Mouse (Mus musculus) adrenal gland, adult 18-20 months (tissue): ENCODE measurements at regions not wholly inside any gene's neighbourhood (a gene's known extent, or its start where the extent isn't known, plus 50 kb on each side); places are given as distances from the start of the nearest gene placed in this dataset.
A peak's percentile ranks its signal among the peaks of the same experiment; 100 is the strongest.
"Not testable (repeated sequence)": the region's sequence is repeated elsewhere in the genome, so short reads cannot be mapped to it uniquely, and the experiment has no call there.

ENCODE experiments used
- DNase-seq, 2 experiments: peaks; one replicate each; pipeline ENCODE4 v3.0.0; 2021 to 2022; ENCODE audit warnings: low spot score in 2 of 2

DNA sequence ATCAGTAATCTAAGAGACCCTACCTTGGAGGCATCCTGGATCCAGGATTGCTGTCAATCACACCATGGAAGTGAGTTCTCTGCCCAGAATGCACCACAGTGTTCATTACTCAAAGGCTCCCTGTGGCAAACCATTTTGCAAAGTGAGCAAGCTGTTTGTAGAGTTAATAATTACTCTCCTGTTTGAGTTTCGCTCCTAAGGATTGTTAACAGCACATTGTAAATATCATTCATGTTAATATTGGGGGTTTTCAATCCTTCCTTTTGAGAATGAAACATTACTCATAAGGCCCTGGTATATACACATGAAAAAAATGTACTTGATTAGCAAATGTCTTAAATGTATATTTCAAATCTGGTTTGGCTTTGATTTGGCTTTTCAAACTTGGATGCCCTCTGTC, 58.1 kb upstream of the Clstn2 start:
- DNase-seq = no peak

GRCm38 (mm10) chr9:98095064-98095790, 62.2 kb upstream of the Clstn2 start:
- no peak for DNase-seq

- no peak for DNase-seq
Observed at GRCm38 (mm10) chr9:98123390-98123789, 90.4 kb upstream of the Clstn2 start.

GRCm38 (mm10) chr9:98129596-98129995, 96.6 kb upstream of the Clstn2 start:
- DNase-seq = no peak

DNA sequence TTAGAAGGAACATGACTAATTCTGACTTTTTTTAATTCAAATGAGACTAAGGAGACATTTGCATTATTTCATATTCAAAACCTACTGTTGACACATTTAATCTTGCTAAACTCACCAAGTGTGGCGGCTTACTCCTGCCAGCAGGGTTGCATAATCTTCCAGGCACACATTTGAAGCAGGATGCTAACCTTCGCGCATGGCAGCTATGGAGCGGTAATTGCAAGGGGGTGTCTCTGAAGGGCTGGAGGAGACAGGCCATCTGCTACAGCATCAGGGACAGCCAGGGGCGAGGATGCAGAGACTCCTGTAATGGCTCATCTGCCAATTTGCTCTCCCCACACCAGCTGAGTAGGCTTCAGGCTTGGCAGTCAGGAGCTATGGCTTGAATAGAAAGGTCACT, 97.9 kb upstream of the Clstn2 start:
- no peak for DNase-seq

DNA sequence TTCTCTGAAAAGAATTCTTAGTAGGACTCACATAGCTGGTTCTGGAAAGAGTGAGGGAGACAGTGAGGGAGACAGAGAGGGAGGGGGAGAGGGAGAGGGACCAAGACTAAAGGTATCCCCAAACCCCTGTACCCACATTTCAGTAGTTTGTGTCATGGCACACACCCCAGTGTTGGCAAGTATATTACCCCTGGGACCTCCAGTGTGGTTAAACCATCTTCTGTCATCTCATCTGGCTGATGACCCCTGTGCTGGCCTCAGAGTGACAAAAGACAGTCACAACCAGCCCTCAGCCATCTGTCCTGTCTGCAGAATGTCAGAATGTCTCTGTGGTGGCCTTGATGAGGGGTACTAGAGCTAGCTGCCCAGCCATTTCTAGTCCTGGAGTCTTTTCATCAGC, 107.6 kb upstream of the Clstn2 start:
- DNase-seq = no peak

DNA sequence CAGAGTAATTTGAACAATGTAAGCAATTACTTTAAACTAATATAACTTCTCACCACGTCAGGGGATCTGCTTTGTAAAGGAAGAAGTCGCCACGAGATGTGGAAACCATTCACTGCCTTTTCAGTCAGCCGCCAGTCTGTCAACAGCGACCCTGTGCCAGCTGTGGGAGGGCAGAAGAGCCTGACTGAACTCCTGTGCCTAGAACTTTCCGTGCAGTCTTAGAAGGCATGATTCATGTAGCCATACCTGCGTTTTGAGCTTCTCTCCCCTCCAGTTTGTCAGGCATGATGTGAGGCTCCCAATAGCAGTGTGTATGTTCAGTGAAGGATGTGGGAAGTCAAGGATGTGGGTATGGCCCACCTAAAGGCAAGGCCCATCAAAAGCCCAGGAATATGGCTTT, 109.1 kb upstream of the Clstn2 start:
- no peak for DNase-seq

DNA sequence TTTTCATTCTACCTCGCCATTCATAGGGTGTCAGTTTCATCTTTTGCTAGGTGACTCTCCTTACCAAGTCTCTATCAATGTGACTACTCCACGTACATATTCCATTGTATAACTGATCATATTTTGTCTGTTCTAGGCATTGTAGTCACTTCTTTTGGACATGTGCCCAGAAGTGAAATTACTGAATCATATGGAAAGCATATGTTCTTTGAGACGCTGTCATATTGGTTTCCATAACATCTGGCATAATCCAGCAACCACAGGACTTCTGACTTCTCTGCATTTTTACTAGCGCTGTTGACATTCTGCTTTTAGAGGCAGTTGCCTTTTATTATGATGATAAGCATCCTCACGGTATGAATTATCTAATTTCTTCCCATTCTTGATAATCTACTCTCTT, 113.9 kb upstream of the Clstn2 start:
- no peak for DNase-seq

DNA sequence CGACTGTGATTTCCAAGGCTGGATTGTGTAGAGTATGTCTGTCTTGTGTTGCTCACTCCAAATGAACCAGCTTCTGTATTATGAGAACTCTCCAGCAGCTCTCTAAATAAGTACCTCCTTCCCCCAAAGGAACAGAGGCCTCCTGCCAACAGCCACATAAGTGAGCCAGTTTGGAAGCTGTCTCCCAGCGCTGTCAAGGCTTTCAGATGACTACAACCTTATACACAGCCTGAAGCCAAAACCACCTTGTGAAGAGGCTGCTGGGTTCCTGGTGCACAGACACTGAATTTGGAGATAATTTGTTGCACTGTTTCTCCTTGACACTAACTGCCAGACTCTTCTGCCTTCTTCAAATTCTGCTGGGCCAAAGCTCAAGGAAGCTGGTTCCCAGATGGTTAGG, 125.4 kb upstream of the Clstn2 start:
- DNase-seq = no peak

- no peak for DNase-seq
Observed at GRCm38 (mm10) chr9:98164489-98164888, 122.7 kb upstream of the Nmnat3 start.

GRCm38 (mm10) chr9:98174056-98174455, 113.2 kb upstream of the Nmnat3 start:
- DNase-seq = no peak

- peak in 1 of 2 experiments; percentile 1 for DNase-seq
Observed at GRCm38 (mm10) chr9:98176701-98177380, 110.4 kb upstream of the Nmnat3 start.

- peak in 1 of 2 experiments; percentile 5 for DNase-seq
Observed at GRCm38 (mm10) chr9:98180766-98181165, 106.5 kb upstream of the Nmnat3 start.

DNA sequence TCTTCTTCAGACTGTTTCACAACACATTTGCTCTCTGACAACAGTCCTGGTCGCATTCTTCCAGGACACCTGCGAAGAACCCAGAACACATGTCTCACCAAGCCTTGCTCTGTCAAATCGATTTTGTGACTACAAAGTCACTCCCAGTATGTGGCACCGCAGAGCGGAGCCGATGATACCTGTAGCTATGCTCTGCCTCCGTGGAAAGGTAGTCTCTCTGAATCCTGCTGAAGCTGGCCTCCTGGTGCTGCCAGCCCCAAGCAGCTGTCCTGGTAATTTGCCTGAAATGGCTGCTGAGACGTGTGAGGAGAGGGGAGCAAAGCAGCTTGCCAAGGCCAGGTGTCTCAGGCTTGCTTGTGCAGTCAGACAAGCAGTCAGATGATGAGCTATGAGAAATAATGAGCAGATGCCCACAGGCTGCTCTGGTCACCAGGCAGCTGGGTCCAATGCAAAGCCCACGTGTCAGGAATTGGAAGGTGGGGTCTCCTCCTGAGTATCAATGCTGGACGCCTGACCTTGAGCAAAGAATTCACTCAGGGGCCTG, 100.4 kb upstream of the Nmnat3 start:
- no peak for DNase-seq

DNA sequence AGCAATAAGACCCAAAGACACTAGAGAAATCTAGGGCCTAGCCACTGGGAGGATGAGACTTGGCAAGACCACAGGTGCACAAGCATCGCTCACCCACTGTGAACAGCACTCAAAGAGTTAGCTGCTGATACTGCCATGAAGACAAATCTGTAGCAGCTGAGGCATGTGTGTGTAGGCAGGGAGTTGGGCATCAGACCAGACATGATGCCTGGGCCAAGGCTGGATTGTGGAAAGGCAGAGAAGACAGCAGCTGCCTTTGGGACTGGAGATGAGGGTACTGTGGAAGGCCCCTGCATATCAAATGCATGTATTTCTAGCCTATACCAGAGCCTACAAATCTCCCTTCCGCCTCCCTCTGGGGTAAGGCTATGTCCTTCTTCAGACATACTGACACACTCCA, 92.9 kb upstream of the Nmnat3 start:
- DNase-seq = no peak

DNA sequence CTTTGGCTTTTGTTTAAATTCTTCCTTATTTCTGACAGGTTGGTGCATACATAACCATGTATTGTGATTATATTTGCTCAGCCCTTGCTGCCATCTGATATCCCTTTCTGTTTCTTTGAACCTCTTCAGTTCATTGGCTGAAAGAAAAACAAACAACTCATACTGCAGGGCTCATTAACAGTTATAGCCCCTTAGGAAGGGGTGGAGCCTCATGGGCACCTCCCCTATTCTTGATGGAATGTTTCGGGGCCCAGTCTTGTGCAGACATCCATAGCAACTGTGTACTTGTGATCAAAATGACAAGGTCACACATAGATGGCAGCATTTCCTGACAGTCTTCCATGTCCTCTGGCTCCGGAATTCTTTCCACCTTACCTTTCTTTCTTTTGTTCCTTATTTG, 68.4 kb upstream of the Nmnat3 start:
- no peak for DNase-seq

GRCm38 (mm10) chr9:98220367-98220766, 66.9 kb upstream of the Nmnat3 start:
- DNase-seq = no peak

- DNase-seq = no peak
Observed at GRCm38 (mm10) chr9:98221766-98222165, 65.5 kb upstream of the Nmnat3 start.

- no peak for DNase-seq
Observed at GRCm38 (mm10) chr9:98228226-98228625, 59.0 kb upstream of the Nmnat3 start.

GRCm38 (mm10) chr9:98228907-98229306, 58.3 kb upstream of the Nmnat3 start:
- DNase-seq = no peak

- DNase-seq = not testable (repeated sequence)
Observed at GRCm38 (mm10) chr9:98234731-98235130, 52.5 kb upstream of the Nmnat3 start.
